Mouse (Mus musculus) cerebral cortex, adult 2 months (tissue): ENCODE data around the gene Maml2.

ENCODE experiments used
- WGBS: fragments of 180-500 bp; shearing (Covaris S2); methylation state at CpG from one replicate; pipeline ENCODE4 v1.1.7; 2018; 5-methylcytosine and 5-hydroxymethylcytosine counted together

Gene Maml2

GRCm38 (mm10) chr9:13681147-13681546 lies 383.4 kb downstream of the Maml2 start:
- 51% methylated on average over 8 of the region's 8 CpGs for WGBS

GRCm38 (mm10) chr9:13681581-13682038 lies 383.9 kb downstream of the Maml2 start:
- 11% methylated on average over 8 of the region's 8 CpGs for WGBS

GRCm38 (mm10) chr9:13684327-13684934 lies 386.7 kb downstream of the Maml2 start:
- 91% methylated on average over 6 of the region's 6 CpGs for WGBS

- 91% methylated on average over 19 of the region's 19 CpGs for WGBS
Measured at GRCm38 (mm10) chr9:13686977-13687659, 389.4 kb downstream of the Maml2 start.

- 71% methylated on average over 9 of the region's 9 CpGs for WGBS
Measured at GRCm38 (mm10) chr9:13688997-13689396, 391.2 kb downstream of the Maml2 start.

- WGBS: 40% methylated on average over 8 of the region's 8 CpGs
Measured at GRCm38 (mm10) chr9:13690321-13690720, 392.6 kb downstream of the Maml2 start.

GRCm38 (mm10) chr9:13693693-13694284 lies 396.0 kb downstream of the Maml2 start:
- 59% methylated on average over 3 of the region's 3 CpGs for WGBS

- WGBS: 13% methylated on average over 5 of the region's 5 CpGs
Measured at GRCm38 (mm10) chr9:13694293-13694692, 396.5 kb downstream of the Maml2 start.

GRCm38 (mm10) chr9:13697041-13697811 lies 399.5 kb downstream of the Maml2 start:
- 84% methylated on average over 4 of the region's 4 CpGs for WGBS

- 91% methylated on average over 4 of the region's 4 CpGs for WGBS
Measured at GRCm38 (mm10) chr9:13697869-13698268, 400.1 kb downstream of the Maml2 start.

GRCm38 (mm10) chr9:13699061-13699780 lies 401.5 kb downstream of the Maml2 start:
- WGBS: 81% methylated on average over 14 of the region's 14 CpGs

GRCm38 (mm10) chr9:13699781-13700116 lies 402.0 kb downstream of the Maml2 start:
- WGBS: 79% methylated on average over 5 of the region's 5 CpGs

- 96% methylated on average over 12 of the region's 12 CpGs for WGBS
Measured at GRCm38 (mm10) chr9:13701773-13702172, 404.0 kb downstream of the Maml2 start.

- 86% methylated on average over 2 of the region's 2 CpGs for WGBS
Measured at GRCm38 (mm10) chr9:13703100-13703499, 405.3 kb downstream of the Maml2 start.

- 92% methylated on average over 4 of the region's 4 CpGs for WGBS
Measured at GRCm38 (mm10) chr9:13704917-13705316, 407.2 kb downstream of the Maml2 start.

GRCm38 (mm10) chr9:13707066-13707555 lies 409.4 kb downstream of the Maml2 start:
- WGBS: 74% methylated on average over 3 of the region's 3 CpGs

- 56% methylated on average over 5 of the region's 5 CpGs for WGBS
Measured at GRCm38 (mm10) chr9:13709436-13709835, 411.7 kb downstream of the Maml2 start.

- WGBS: 85% methylated on average over 2 of the region's 2 CpGs
Measured at GRCm38 (mm10) chr9:13715891-13716290, 418.1 kb downstream of the Maml2 start.

- WGBS: 23% methylated on average over 8 of the region's 8 CpGs
Measured at GRCm38 (mm10) chr9:13716316-13717099, 418.8 kb downstream of the Maml2 start.

GRCm38 (mm10) chr9:13748404-13748797 lies 450.6 kb downstream of the Maml2 start, which contains the start of gene Mtmr2:
TSS of gene Mtmr2 (plus strand) at chr9:13748410.
- 29% methylated on average over 2 of the region's 2 CpGs for WGBS
